Mouse (Mus musculus): ENCODE measurements around the gene Ankrd23. TPM values are rescaled to one million over a fixed set of nuclear protein-coding genes. Genes with fewer than 3 reads are reported as not detected.
A peak's percentile ranks its signal among the peaks of the same experiment; 100 is the strongest.

Gene Ankrd23
- polyA plus RNA-seq, 1 experiment from 2014 or later = 18.8 TPM

- no peak overlapping the region for H3K9ac ChIP-seq
- peaks cover 62% of the 10 kb centered on the region for H3K4me1 ChIP-seq
- WGBS = 79% methylated on average over 20 of the region's 20 CpGs
- no peaks in the 10 kb centered on the region for H3K9me3 ChIP-seq (replicated peaks)
- no peak overlapping the region for H3K4me2 ChIP-seq (replicated peaks)
- H3K27ac ChIP-seq = no peak overlapping the region
- peaks cover 64% of the 10 kb centered on the region for H3K36me3 ChIP-seq
- no peak for ATAC-seq (ENCODE audit: low FRiP score)
- H3K27me3 ChIP-seq = no peaks in the 10 kb centered on the region
- no peak overlapping the region for H3K4me3 ChIP-seq
These were observed 13.6 kb upstream of the Ankrd23 start for GRCm38 (mm10) chr1:36550075-36550863.

DNA sequence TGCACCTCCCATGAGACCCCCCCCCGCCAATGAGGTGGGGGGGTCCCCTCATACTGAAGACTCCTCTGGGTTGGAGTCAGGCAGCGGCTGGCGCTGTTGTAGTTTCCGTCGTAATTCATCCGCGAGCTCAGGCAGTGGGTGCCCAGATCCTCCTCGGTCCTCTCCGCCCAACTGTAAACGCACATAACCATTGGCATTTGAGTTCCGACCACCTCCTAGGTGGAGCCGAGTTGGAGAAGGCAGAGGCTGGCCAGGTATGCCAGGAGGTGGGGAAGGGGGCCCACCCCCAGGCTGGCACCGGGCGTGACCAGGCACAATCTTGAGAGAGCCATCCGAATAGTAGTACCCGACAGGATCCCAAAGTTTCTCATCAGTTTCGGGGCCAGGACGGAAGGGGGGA is 12.8 kb upstream of the Ankrd23 start:
- Histone ChIP-seq H3K27me3 (no peaks in the 10 kb centered on the region), H3K36me3 (peaks cover 59% of the 10 kb centered on the region), H3K27ac (no peak overlapping the region), H3K4me2 (replicated peaks) (no peak overlapping the region), H3K4me3 (no peak overlapping the region), H3K9ac (no peak overlapping the region; the same call in 1 of the 2 replicates), H3K4me1 (peaks cover 54% of the 10 kb centered on the region), H3K9me3 (replicated peaks) (no peaks in the 10 kb centered on the region)
- no peak for ATAC-seq (ENCODE audit: low FRiP score)
- 90% methylated on average over 18 of the region's 18 CpGs for WGBS

GRCm38 (mm10) chr1:36548771-36549170 is 12.1 kb upstream of the Ankrd23 start:
- Histone ChIP-seq H3K36me3 (peaks cover 52% of the 10 kb centered on the region), H3K4me3 (no peak overlapping the region), H3K27ac (peak overlapping the region; percentile 84; the same call in 1 of the 2 replicates), H3K4me2 (replicated peaks) (0 out of 2 replicates have a peak overlapping the region, but pooled peaks have one; percentile 8), H3K9ac (0 out of 2 replicates have a peak overlapping the region, but pooled peaks have one; percentile 41), H3K27me3 (no peaks in the 10 kb centered on the region), H3K4me1 (peaks cover 48% of the 10 kb centered on the region), H3K9me3 (replicated peaks) (no peaks in the 10 kb centered on the region)
- 54% methylated on average over 8 of the region's 8 CpGs for WGBS
- no peak for ATAC-seq (ENCODE audit: low FRiP score)

DNA sequence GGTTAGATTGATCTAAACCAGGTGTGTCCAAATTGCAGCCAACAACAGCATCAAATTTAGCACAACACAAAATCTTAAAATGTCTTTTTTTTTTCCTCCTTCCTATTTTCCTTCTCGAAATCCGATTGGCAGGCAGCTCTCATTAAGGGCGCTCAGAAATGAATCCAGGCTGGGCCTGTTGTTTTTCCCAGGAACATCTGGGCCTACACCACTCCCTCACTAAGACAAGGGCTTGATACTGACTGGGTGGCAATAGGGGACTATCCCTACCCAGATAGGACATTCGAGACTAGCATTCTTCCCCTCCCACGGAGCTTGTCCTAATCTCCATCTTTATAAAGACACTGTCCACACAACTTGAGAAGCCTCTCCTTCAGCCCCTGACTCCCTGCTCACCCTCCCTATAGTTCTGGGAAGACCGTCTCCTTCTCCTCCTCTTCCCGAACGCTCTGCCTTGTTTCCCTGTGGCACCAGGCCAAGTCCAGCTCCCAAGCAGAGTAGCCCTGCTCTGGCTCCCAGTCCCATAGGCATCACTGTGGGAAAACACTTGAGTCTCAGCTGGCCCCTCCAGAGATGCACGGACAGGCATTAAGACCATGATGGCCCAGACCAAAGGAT is 11.4 kb upstream of the Ankrd23 start:
- no peak for ATAC-seq (ENCODE audit: low FRiP score)
- Histone ChIP-seq H3K27ac (peak overlapping the region; percentile 84), H3K4me3 (no peak overlapping the region), H3K9ac (peak overlapping the region; percentile 35; the same call in 1 of the 2 replicates), H3K9me3 (replicated peaks) (no peaks in the 10 kb centered on the region), H3K4me2 (replicated peaks) (peak overlapping the region; percentile 27; the same call in 1 of the 2 replicates), H3K36me3 (peaks cover 45% of the 10 kb centered on the region), H3K4me1 (peaks cover 41% of the 10 kb centered on the region), H3K27me3 (no peaks in the 10 kb centered on the region)
- 41% methylated on average over 9 of the region's 9 CpGs for WGBS

GRCm38 (mm10) chr1:36546888-36547471 is 10.3 kb upstream of the Ankrd23 start, which contains the start of gene Ankrd39:
Gene Ankrd39, minus strand, starts transcription at chr1:36547445.
- Histone ChIP-seq H3K4me1 (peaks cover 40% of the 10 kb centered on the region), H3K4me3 (peak within 1 kb of the TSS; percentile 57), H3K36me3 (peaks cover 37% of the 10 kb centered on the region), H3K4me2 (replicated peaks) (peak within 1 kb of the TSS; percentile 69), H3K9me3 (replicated peaks) (no peaks in the 10 kb centered on the region), H3K27ac (peak within 1 kb of the TSS; percentile 84), H3K9ac (peak within 1 kb of the TSS; percentile 80), H3K27me3 (no peaks in the 10 kb centered on the region)
- under 1% methylated on average over 43 of the region's 43 CpGs for WGBS
- ATAC-seq (ENCODE audit: low FRiP score) = peak; percentile 97

DNA sequence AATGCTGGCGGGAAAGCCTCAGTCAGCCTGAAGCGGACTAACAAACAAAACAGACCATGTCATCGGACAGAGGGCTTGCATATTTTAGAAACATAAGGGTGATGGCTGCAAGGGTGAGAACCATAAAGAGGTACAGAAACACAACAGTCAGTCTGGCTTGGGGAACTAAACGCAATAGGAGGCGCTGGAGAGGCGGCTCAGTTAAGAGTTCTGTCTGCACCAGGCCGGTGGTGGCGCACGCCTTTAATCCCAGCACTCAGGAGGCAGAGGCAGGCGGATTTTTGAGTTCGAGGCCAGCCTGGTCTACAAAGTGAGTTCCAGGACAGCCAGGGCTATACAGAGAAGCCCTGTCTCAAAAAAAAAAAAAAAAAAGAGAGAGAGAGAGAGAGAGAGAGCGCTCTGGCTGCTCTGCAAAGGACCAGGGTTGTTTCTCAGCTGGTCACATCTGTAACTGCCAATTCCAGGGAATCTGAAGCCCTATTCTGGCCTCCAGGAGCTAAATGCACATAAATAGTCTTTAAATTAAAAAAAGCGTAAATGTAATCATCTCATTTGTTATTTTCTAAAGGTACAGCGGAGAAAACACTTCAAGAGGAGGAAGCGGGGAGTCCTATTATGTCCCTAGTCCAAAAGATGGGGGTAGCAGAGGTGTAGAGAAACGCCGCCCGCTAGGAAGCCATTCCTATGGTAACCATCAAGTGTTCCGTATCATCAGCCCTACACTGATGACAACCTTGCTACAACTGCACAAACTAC is 9.3 kb upstream of the Ankrd23 start:
- Histone ChIP-seq H3K9me3 (replicated peaks) (no peaks in the 10 kb centered on the region), H3K4me1 (peaks cover 38% of the 10 kb centered on the region), H3K4me3 (peak overlapping the region; percentile 57), H3K27ac (no peak overlapping the region), H3K4me2 (replicated peaks) (peak overlapping the region; percentile 69), H3K27me3 (no peaks in the 10 kb centered on the region), H3K9ac (peak overlapping the region; percentile 80), H3K36me3 (peaks cover 36% of the 10 kb centered on the region)
- no peak for ATAC-seq (ENCODE audit: low FRiP score)
- whole genome bisulfite sequencing = 65% methylated on average over 17 of the region's 19 CpGs

DNA sequence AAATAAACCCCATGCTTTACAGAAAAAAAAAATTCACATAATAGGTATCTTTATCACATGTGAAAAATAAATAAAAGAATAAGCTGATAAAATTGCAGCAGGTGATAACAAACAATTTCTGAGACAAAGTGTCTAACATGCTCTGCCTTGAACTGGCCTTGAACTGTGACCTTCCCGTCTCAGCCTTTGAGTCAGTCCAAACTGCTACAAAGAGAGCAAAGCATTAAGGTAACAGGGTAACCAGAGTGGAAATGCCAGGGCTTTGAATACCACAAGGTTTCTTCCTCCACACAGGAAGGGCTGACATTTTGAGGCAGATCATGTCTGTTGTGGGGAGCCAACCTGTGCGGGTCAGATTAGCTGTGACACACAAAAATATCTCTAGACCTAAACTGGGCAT is 8.7 kb upstream of the Ankrd23 start:
- ATAC-seq (ENCODE audit: low FRiP score) = no peak
- no peak overlapping the region for H3K9ac ChIP-seq
- H3K27me3 ChIP-seq = no peaks in the 10 kb centered on the region
- H3K4me1 ChIP-seq = peaks cover 36% of the 10 kb centered on the region
- H3K4me2 ChIP-seq (replicated peaks) = no peak overlapping the region
- H3K9me3 ChIP-seq (replicated peaks) = no peaks in the 10 kb centered on the region
- WGBS = 85% methylated on average over 2 of the region's 2 CpGs
- peaks cover 35% of the 10 kb centered on the region for H3K36me3 ChIP-seq
- H3K4me3 ChIP-seq = no peak overlapping the region
- H3K27ac ChIP-seq = no peak overlapping the region

DNA sequence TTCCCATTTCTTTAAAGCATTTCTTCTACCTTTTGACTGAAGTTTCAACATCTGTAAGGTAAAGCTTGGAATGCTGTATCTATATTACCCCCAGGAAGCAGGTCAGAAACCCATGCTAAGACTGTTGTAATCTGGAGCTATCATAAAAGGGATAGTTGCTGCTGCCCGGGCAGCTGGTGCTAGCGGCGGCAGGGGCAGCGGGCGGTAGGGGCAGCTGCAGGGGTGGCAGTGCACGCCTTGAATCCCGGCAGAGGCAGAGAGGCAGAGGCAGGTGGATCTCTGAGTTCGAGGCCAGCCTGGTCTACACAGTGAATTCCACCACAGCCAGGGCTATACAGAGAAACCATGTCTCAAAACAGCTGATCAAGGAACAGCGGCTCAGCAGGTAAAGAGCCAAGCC is 6.2 kb upstream of the Ankrd23 start:
- Histone ChIP-seq H3K36me3 (peaks cover 33% of the 10 kb centered on the region), H3K4me2 (replicated peaks) (no peak overlapping the region), H3K27me3 (no peaks in the 10 kb centered on the region), H3K9me3 (replicated peaks) (no peaks in the 10 kb centered on the region), H3K9ac (no peak overlapping the region), H3K4me1 (peaks cover 15% of the 10 kb centered on the region), H3K4me3 (no peak overlapping the region), H3K27ac (no peak overlapping the region)
- WGBS = 93% methylated on average over 9 of the region's 9 CpGs
- no peak for ATAC-seq (ENCODE audit: low FRiP score)

GRCm38 (mm10) chr1:36541844-36542243 is 5.2 kb upstream of the Ankrd23 start:
- 93% methylated on average over 16 of the region's 16 CpGs for WGBS
- ATAC-seq (ENCODE audit: low FRiP score) = no peak
- H3K4me3 ChIP-seq = no peak overlapping the region

DNA sequence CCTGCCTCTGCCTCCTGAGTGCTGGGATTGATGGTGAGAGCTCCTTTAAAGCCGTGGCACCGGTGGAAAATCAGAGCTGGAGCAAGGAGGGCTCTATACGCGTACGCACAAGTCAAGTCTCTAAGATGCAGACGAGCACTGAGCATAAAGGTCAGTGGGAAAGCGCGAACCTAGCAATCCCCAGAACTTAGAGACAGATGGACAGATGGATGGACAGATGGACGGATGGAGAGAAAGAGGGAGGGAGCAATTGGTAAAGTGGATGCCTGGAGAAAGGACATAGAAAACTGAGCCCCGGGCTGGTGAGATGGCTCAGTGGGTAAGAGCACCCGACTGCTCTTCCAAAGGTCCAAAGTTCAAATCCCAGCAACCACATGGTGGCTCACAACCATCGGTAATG is 4.1 kb upstream of the Ankrd23 start:
- Histone ChIP-seq H3K4me2 (replicated peaks) (no peak overlapping the region), H3K27ac (no peak overlapping the region), H3K4me3 (no peak overlapping the region), H3K27me3 (no peaks in the 10 kb centered on the region), H3K9me3 (replicated peaks) (no peaks in the 10 kb centered on the region), H3K9ac (no peak overlapping the region), H3K4me1 (0 out of 2 replicates have a peak, but pooled peaks cover 2% of the 10 kb centered on the region), H3K36me3 (peaks cover 33% of the 10 kb centered on the region)
- no peak for ATAC-seq (ENCODE audit: low FRiP score)
- 96% methylated on average over 12 of the region's 12 CpGs for WGBS

More at GRCm38 (mm10) chr1:36541844-36542243, 5.2 kb upstream of the Ankrd23 start:
- H3K4me2 ChIP-seq (replicated peaks) = no peak overlapping the region
- H3K27ac ChIP-seq = no peak overlapping the region
- H3K9ac ChIP-seq = no peak overlapping the region
- H3K9me3 ChIP-seq (replicated peaks) = no peaks in the 10 kb centered on the region
- peaks cover 33% of the 10 kb centered on the region for H3K36me3 ChIP-seq
- no peaks in the 10 kb centered on the region for H3K27me3 ChIP-seq
- H3K4me1 ChIP-seq = peaks cover 9% of the 10 kb centered on the region

GRCm38 (mm10) chr1:36540132-36540531 is 3.4 kb upstream of the Ankrd23 start:
- ATAC-seq (ENCODE audit: low FRiP score) = no peak
- H3K9ac ChIP-seq = no peak overlapping the region
- no peak overlapping the region for H3K4me3 ChIP-seq
- peaks cover 33% of the 10 kb centered on the region for H3K36me3 ChIP-seq
- no peak overlapping the region for H3K4me2 ChIP-seq (replicated peaks)
- H3K4me1 ChIP-seq = no peaks in the 10 kb centered on the region
- H3K27ac ChIP-seq = no peak overlapping the region
- no peaks in the 10 kb centered on the region for H3K27me3 ChIP-seq
- no peaks in the 10 kb centered on the region for H3K9me3 ChIP-seq (replicated peaks)
- 91% methylated on average over 11 of the region's 11 CpGs for WGBS

DNA sequence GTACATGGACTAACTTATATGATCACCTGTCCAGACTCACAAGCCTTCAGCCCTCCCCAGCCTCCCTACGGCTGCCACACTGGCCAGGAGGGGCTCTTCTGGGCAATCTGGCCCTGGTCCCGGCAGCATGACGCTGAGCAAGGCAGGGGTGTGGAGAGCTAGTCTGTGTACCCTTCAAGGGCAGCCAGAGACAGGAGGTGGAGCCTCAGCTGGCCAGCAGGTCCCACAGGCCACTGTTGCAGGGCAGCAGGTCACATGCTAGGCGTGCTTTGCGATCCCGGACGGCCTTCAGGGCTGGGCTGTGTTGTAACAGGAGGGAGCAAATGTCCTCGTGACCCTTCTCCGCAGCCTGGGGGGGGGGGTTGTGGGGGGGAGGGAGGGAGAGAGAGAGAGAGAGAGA is 2.5 kb upstream of the Ankrd23 start, which contains the start of gene Gm42417:
Gene Gm42417 (minus strand): TSS at position 244 of the 400 bp plus-strand sequence.
- Histone ChIP-seq H3K9me3 (replicated peaks) (no peaks in the 10 kb centered on the region), H3K4me2 (replicated peaks) (no peak within 1 kb of the TSS), H3K27ac (no peak within 1 kb of the TSS), H3K4me3 (no peak within 1 kb of the TSS), H3K4me1 (no peaks in the 10 kb centered on the region), H3K27me3 (no peaks in the 10 kb centered on the region), H3K36me3 (peaks cover 33% of the 10 kb centered on the region), H3K9ac (no peak within 1 kb of the TSS)
- ATAC-seq (ENCODE audit: low FRiP score) = no peak
- WGBS = 48% methylated on average over 9 of the region's 9 CpGs

All from hindbrain, embryonic 12.5 days (tissue).